Mouse (Mus musculus) kidney, adult 2 months (tissue): Measurements from ENCODE around the gene Ncapd2. TPM values are rescaled to one million over a fixed set of nuclear protein-coding genes. Genes with fewer than 3 reads are reported as not detected.

Experiments used
- DNase-seq: peaks from one replicate; pipeline ENCODE4 v3.0.0; 2021
- H3K27ac ChIP-seq: fragments of 200-500 bp; 2 replicates; pipeline ENCODE4 v1.5.1; 2012; ENCODE audit warnings: low read depth, low read length, control low read depth, inconsistent platforms; ENCODE audit not compliant: insufficient read depth
- H3K27me3 ChIP-seq: fragments of 200-500 bp; replicated peaks from 2 replicates; pipeline ENCODE4 v1.6.1; 2012; ENCODE audit warnings: mild to moderate bottlenecking, moderate library complexity, low read length, inconsistent platforms; ENCODE audit not compliant: control insufficient read depth, insufficient read depth
- H3K36me3 ChIP-seq: fragments of 200-500 bp; 2 replicates; pipeline ENCODE4 v1.6.1; 2012; ENCODE audit warnings: mild to moderate bottlenecking, moderate library complexity, low read length, inconsistent platforms; ENCODE audit not compliant: control insufficient read depth, insufficient read depth
- H3K4me1 ChIP-seq: fragments of 200-500 bp; 2 replicates; pipeline ENCODE4 v1.6.1; 2011; ENCODE audit warnings: low read length; ENCODE audit not compliant: control insufficient read depth, insufficient read depth
- H3K4me3 ChIP-seq: fragments of 200-500 bp; 2 replicates; pipeline ENCODE4 v1.5.1; 2011; ENCODE audit warnings: mild to moderate bottlenecking, low read depth, low read length, control low read depth; ENCODE audit not compliant: insufficient read depth
- CTCF ChIP-seq: fragments of 200-500 bp; conservative IDR thresholded peaks from 2 replicates; pipeline ENCODE4 v1.5.1; 2011; ENCODE audit warnings: low read depth, mild to moderate bottlenecking, control low read depth, low read length, moderate library complexity, mixed read lengths; ENCODE audit not compliant: insufficient read depth, insufficient read length
- POLR2A ChIP-seq: fragments of 200-500 bp; IDR thresholded peaks from one replicate; pipeline ENCODE4 v1.6.1; 2011; ENCODE audit warnings: low read depth, low read length, control low read depth
- WGBS: fragments of 180-500 bp; shearing (Covaris S2); methylation state at CpG from one replicate; pipeline ENCODE4 v1.1.7; 2018; 5-methylcytosine and 5-hydroxymethylcytosine counted together
- polyA plus RNA-seq: library from polyadenylated mRNA; depleted of rRNA; stranded (reverse); fragments of >200 nt; gene quantifications from 2 replicates; pipeline ENCODE4 v1.2.3, GENCODE M21; 2012

The Ncapd2 gene
- polyA plus RNA-seq, 1 experiment, result 15.6 TPM

DNA sequence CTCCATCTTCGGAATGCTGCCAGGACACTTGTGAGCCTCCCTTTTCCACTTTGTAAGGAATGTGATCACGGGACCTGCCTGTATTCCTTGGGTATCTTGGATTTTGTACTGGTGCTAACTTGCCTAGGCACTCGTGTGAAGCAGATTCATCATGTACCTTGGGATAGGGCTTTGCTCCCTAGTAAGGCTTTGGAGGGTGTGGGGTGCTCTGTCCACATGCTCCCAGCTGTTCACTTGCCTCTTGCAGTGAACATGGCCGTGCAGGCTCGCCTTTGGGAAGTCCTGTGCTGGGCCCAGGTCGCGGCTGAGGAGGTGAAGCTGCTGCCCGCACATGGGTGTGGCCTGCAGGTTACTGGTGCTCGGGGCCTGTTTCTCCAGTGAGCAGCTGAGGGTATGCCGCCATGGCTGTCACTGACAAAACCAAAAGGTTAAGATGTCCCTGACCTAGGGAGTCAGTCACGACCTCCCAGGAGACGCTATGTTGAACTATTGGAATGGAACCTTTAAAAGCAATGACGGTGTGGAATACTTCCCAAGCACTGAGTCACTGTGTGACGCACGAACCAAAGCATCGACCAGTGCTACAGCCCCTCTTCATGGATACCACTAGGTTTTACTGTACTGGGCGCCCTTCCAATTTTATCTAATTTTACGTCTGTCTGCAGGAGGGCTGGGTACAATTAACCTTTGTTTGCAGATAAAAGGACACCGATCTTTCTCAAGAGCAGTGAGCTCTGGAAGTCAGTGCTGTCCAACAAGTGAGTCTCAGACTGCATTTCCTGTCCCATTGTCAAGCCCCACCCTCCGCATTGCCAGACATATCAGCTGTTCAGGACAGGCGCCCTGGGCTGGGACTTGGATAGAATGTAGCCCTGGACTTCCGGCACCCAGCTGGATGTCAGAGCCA lies 30.4 kb downstream of the Ncapd2 start:
- peaks cover 5% of the 10 kb centered on the region for H3K36me3 ChIP-seq

DNA sequence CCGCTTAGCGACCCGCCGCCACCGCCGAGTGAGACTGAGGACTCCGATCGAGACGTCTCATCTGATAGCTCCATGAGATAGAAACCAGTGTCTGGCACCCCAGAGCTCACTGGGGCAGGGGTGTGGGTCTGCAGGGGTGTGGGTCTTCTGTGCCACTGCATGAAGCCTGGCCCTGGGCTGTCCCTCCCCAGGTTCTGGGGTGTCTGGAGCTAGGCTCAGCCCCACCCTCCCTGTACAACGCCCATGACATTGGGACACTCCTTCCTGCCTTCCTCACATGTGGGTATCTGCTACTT lies 31.0 kb downstream of the Ncapd2 start:
- DNase-seq, result no peak
- WGBS, result 68% methylated on average over 10 of the region's 10 CpGs
- Histone ChIP-seq H3K4me3 (no peak overlapping the region), H3K4me1 (no peaks in the 10 kb centered on the region; the same call in 1 of the 2 replicates), H3K27me3 (no peaks in the 10 kb centered on the region), H3K27ac (peak overlapping the region; percentile 33; the same call in 1 of the 2 replicates), H3K36me3 (peaks cover 5% of the 10 kb centered on the region)
- TF ChIP-seq POLR2A (no peak), CTCF (no peak)

More for the DNA sequence above, 30.4 kb downstream of the Ncapd2 start:
- Histone ChIP-seq H3K4me1 (no peaks in the 10 kb centered on the region; the same call in 1 of the 2 replicates), H3K4me3 (no peak overlapping the region), H3K27ac (peak overlapping the region; percentile 33; the same call in 1 of the 2 replicates), H3K27me3 (no peaks in the 10 kb centered on the region)
- TF ChIP-seq POLR2A (peak; percentile 8), CTCF (no peak)
- 28% methylated on average over 22 of the region's 22 CpGs for WGBS
- DNase-seq, result peak; percentile 90

DNA sequence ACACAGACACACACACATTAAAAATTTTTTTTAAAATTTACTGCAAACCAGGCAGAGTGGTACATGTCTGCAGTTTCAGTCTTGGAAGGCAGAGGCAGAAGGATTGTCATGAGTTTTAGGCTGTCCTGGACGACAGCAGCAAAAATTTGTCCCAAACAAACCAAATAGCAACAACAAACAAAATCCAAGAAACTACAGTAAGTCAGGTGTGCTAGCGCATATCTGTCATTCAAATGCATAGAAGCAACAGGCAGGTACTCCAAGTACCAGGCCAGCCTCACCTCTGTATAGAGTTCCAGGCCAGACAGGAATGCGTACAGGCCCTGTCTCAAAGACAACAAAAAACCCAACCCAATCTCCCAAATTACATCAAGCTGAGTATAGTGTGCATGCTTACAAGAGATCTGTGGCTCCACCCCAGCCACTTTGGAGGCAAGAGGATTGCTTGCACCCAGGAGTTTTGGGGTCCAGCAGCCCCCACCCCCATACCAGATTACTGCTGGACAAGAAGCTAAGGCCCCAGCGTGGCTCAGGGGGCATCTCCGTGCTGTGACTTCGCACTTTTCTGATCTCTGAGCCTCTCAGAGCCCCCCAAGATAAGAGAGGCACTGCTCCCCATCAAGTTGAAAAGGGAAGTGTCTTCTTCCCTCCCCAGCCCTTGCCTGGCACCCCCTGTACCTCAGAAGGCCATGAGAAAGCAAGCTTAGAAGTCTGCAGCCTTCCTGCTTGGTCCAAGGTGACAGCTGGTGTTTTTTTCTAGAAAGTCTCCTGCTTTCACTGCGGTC lies 31.5 kb downstream of the Ncapd2 start:
- no peak for DNase-seq
- no peak overlapping the region for H3K4me3 ChIP-seq
- peaks cover 5% of the 10 kb centered on the region for H3K36me3 ChIP-seq
- H3K27me3 ChIP-seq, result no peaks in the 10 kb centered on the region
- no peak overlapping the region for H3K27ac ChIP-seq
- H3K4me1 ChIP-seq, result no peaks in the 10 kb centered on the region; the same call in 1 of the 2 replicates
- TF ChIP-seq POLR2A, result no peak
- TF ChIP-seq CTCF, result no peak
- WGBS, result 87% methylated on average over 7 of the region's 7 CpGs

DNA sequence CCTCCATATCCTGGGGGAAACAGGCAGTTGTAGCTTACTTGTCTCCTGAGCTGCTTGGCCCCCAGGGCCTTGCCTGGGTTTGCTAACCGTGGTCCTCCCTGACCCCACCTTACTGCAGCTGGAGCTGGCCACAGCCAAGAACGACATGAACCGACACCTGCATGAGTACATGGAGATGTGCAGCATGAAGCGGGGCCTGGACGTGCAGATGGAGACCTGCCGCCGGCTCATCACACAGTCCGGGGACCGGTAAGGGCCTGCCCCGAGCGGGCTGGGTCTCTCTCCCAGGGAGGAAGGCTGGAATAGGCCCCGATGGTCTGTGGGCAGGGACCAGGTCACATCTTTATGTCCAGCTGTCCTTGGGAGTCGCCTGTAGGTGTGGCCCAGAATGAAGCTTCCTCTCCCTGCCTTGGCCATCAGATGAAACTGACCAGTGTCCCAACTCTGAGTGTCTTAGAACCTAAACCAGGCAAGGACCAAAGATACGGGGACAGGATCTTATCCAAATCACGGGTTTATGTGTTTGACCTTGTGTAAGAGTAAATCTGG lies 32.5 kb downstream of the Ncapd2 start:
- WGBS, result 78% methylated on average over 15 of the region's 15 CpGs
- no peak for DNase-seq
- no peak overlapping the region for H3K4me3 ChIP-seq

DNA sequence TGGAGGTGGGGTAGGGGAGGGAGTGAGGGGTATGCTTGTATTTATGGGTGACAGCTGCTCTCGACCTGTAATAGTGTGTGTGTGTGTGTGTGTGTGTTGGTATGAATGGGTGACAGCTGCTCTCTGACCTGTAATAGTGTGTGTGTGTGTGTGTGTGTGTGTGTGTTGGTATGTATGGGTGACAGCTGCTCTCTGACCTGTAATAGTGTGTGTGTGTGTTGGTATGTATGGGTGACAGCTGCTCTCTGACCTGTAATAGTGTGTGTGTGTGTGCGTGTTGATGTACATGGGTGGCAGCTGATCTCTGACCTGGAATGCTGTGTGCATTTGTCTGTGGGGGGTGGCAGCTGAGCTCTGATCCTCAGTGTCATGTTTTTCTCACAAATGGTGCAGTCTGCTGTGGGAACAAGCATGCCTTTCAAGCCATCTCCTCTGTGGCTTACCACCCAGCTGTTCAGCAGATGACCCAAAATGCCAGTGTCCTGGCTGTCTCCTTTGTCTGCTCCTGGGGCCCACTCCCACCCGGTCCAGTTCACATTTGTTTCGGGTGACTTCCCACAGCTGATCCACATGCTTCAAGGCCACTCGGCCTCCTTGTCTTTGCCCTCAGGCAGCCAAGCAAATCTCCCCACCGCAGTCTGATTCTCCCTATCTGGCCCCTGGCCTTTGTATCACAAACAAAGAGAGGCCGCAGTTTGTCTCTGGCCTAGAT lies 34.4 kb downstream of the Ncapd2 start:
- no peaks in the 10 kb centered on the region for H3K27me3 ChIP-seq
- no peaks in the 10 kb centered on the region; the same call in 1 of the 2 replicates for H3K4me1 ChIP-seq
- no peak overlapping the region for H3K4me3 ChIP-seq
- H3K27ac ChIP-seq, result no peak overlapping the region
- 38% methylated on average over 7 of the region's 7 CpGs for WGBS
- H3K36me3 ChIP-seq, result no peaks in the 10 kb centered on the region
- no peak for TF ChIP-seq CTCF
- TF ChIP-seq POLR2A, result no peak
- peak; percentile 40 for DNase-seq

More for the DNA sequence above, 32.5 kb downstream of the Ncapd2 start:
- Histone ChIP-seq H3K36me3 (peaks cover 5% of the 10 kb centered on the region), H3K4me1 (no peaks in the 10 kb centered on the region; the same call in 1 of the 2 replicates), H3K27me3 (no peaks in the 10 kb centered on the region), H3K27ac (no peak overlapping the region)
- TF ChIP-seq POLR2A (no peak), CTCF (no peak)

DNA sequence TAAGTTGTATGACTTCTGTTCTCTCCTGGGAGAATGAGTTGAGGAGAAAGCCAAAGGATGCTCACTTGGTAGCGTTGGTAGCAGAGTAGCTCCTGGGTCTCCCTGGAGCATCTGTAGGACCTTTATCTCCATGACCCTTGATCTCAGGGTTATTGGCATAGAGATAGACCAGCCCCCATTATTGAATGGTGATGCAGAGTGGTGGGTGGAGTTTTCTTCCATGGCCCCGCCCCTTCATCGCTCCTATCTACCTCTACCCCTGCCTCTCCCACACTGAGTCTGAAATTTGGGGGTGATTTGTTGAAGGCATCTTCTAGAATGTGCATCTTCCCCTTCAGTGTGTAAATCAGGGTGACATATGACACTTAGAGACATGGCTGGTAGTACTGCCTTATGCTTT lies 35.0 kb downstream of the Ncapd2 start:
- 83% methylated on average over 3 of the region's 3 CpGs for WGBS
- H3K27ac ChIP-seq, result no peak overlapping the region
- TF ChIP-seq CTCF (no peak), POLR2A (no peak)
- no peaks in the 10 kb centered on the region; the same call in 1 of the 2 replicates for H3K4me1 ChIP-seq
- H3K36me3 ChIP-seq, result no peaks in the 10 kb centered on the region
- DNase-seq, result no peak
- H3K4me3 ChIP-seq, result no peak overlapping the region
- no peaks in the 10 kb centered on the region for H3K27me3 ChIP-seq
